Mouse (Mus musculus): Measurements from ENCODE around the gene Klf3. TPM values are rescaled to one million over a fixed set of nuclear protein-coding genes. Genes with fewer than 3 reads are reported as not detected.

The Klf3 gene
- total and polyA plus RNA-seq, 3 experiments: 20.1 to 170 (median 147) TPM

DNA sequence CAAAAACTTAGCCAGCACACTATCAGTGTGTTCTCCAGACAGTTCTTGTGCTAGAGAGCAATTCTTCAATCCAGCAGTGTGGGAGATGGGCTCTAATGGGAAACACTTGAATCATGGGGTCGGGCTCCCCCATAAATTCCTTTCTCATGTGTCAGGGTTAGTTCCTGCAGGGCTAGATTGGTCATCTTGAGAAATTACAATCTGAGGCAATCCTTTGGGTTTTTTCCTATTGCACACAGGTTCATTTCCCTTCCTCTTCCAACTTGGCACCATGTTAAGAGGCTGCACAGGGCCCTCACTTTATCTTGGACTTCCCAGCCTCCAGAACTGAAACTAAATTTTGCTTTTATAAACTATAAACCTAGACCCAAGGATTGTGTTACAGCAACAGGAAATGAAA, 31.0 kb downstream of the Klf3 start:
- TF ChIP-seq GATA2 (IDR thresholded peaks at IDR 0.05; ENCODE audit: borderline replicate concordance, low read depth, low read length) (no peak), POLR2AphosphoS5 (IDR thresholded peaks at IDR 0.05; ENCODE audit: insufficient replicate concordance, low read depth, low read length) (no peak), TAL1 (conservative IDR thresholded peaks at IDR 0.05; ENCODE audit: low read depth, low read length) (no peak), GATA1 (IDR thresholded peaks at IDR 0.05; ENCODE audit: borderline replicate concordance, low read length) (no peak)
- peaks cover 24% of the 10 kb centered on the region for H3K36me3 ChIP-seq (replicated peaks)
- H3K9me3 ChIP-seq (replicated peaks): no peaks in the 10 kb centered on the region
- H3K4me1 ChIP-seq (ENCODE audit: insufficient read depth, low read depth, low read length): peaks cover 4% of the 10 kb centered on the region; the same call in 1 of the 2 replicates
- no peak for DNase-seq (ENCODE audit: low spot score)
- no peak overlapping the region for H3K4me3 ChIP-seq (ENCODE audit: low read depth, low read length)
- ATAC-seq (ENCODE audit: extremely low read depth, insufficient number of reproducible peaks, low FRiP score, poor library complexity, severe bottlenecking): no peak
- no peaks in the 10 kb centered on the region; the same call in 1 of the 2 replicates for H3K27me3 ChIP-seq (ENCODE audit: insufficient read depth, low read length)

DNA sequence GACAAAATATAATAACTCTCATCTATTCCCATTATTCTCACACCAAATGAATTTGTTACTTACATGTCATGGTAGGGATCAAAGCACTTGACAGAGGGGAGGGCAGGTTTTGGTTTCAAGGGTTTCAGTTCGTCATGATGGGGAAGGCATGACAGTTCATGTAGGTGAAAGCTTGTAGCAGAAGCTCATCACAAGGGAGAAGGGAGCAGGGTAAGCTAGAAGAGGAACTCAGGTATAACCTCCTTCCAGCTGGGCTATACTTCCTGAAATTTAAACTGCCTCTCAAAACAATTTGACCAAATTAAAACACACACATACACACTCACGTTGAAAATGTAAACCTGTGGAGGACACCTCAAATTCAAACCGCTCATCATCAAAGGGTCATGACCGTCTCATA, 32.1 kb downstream of the Klf3 start:
- Histone ChIP-seq H3K27me3 (ENCODE audit: insufficient read depth, low read length) (no peaks in the 10 kb centered on the region; the same call in none of the 2 replicates), H3K4me1 (ENCODE audit: insufficient read depth, low read depth, low read length) (no peaks in the 10 kb centered on the region), H3K4me3 (ENCODE audit: low read depth, low read length) (no peak overlapping the region), H3K36me3 (replicated peaks) (peaks cover 14% of the 10 kb centered on the region), H3K9me3 (replicated peaks) (no peaks in the 10 kb centered on the region)
- DNase-seq (ENCODE audit: low spot score): no peak
- ATAC-seq (ENCODE audit: extremely low read depth, insufficient number of reproducible peaks, low FRiP score, poor library complexity, severe bottlenecking): no peak
- no peak for TF ChIP-seq CTCF (IDR thresholded peaks at IDR 0.05; ENCODE audit: low read depth, low read length)
- no peak for TF ChIP-seq TAL1 (conservative IDR thresholded peaks at IDR 0.05; ENCODE audit: low read depth, low read length)
- no peak for TF ChIP-seq POLR2AphosphoS5 (IDR thresholded peaks at IDR 0.05; ENCODE audit: insufficient replicate concordance, low read depth, low read length)
- no peak for TF ChIP-seq GATA1 (IDR thresholded peaks at IDR 0.05; ENCODE audit: borderline replicate concordance, low read length)
- TF ChIP-seq GATA2 (IDR thresholded peaks at IDR 0.05; ENCODE audit: borderline replicate concordance, low read depth, low read length): no peak

DNA sequence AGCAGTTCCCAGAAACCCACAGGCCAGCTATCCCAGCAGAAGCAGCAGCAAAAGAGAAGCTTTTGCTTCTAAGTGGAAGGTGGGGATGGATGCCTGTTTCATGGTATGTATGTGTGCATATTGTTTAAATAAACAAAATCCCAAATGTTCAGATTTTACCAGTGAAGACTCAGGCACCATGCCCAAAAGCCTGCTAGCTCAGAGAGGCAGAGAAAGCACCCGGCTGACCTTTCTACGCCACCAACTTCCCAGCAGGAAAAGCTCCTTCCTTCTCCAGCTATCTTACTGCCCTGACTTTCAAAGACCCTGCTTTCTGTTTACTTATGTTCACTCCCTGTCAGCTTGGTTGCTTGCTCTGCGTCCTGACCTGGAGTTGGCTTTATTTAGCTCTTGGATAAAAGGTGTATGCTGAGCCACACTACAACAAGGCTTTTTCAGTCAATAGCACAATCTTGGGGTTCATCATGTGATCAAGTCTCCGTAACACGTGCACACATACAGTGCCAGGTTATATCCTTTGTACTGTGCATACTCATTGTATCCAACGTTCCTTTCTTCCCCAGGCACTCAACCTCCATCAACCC, 35.9 kb downstream of the Klf3 start:
- DNase-seq (ENCODE audit: low spot score): no peak
- ATAC-seq (ENCODE audit: extremely low read depth, insufficient number of reproducible peaks, low FRiP score, poor library complexity, severe bottlenecking): no peak
- Histone ChIP-seq H3K27me3 (ENCODE audit: insufficient read depth, low read length) (peaks cover 7% of the 10 kb centered on the region), H3K36me3 (replicated peaks) (no peaks in the 10 kb centered on the region), H3K4me3 (ENCODE audit: low read depth, low read length) (no peak overlapping the region), H3K9me3 (replicated peaks) (0 out of 2 replicates have a peak, but pooled peaks cover 2% of the 10 kb centered on the region), H3K4me1 (ENCODE audit: insufficient read depth, low read depth, low read length) (no peaks in the 10 kb centered on the region; the same call in 1 of the 2 replicates)
- TF ChIP-seq GATA2 (IDR thresholded peaks at IDR 0.05; ENCODE audit: borderline replicate concordance, low read depth, low read length) (no peak), GATA1 (IDR thresholded peaks at IDR 0.05; ENCODE audit: borderline replicate concordance, low read length) (no peak)

DNA sequence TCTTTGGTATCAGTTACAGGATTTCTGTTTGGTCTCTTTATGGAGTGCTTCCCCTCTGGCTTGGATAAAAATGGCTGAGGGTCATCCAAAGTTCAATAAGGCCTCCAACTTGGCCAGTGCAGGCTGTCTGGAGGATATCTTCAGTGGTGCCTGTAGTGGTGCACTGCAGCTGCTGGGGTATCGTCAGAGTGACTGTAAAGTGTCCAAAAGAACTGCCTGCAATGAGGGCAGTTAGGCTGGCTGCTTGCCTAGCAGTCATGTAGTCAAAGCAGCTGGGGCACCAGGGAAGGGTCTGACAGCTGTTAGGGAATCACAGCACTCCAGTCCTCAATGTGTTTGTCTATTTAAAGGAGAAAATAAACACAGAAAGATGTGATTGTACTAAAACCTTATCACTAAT, 36.9 kb downstream of the Klf3 start:
- H3K36me3 ChIP-seq (replicated peaks): no peaks in the 10 kb centered on the region
- no peaks in the 10 kb centered on the region; the same call in 1 of the 2 replicates for H3K4me1 ChIP-seq (ENCODE audit: insufficient read depth, low read depth, low read length)
- no peak for DNase-seq (ENCODE audit: low spot score)
- ATAC-seq (ENCODE audit: extremely low read depth, insufficient number of reproducible peaks, low FRiP score, poor library complexity, severe bottlenecking): no peak
- H3K9me3 ChIP-seq (replicated peaks): 0 out of 2 replicates have a peak, but pooled peaks cover 2% of the 10 kb centered on the region
- no peak overlapping the region for H3K4me3 ChIP-seq (ENCODE audit: low read depth, low read length)
- H3K27me3 ChIP-seq (ENCODE audit: insufficient read depth, low read length): peaks cover 7% of the 10 kb centered on the region
- TF ChIP-seq CTCF (IDR thresholded peaks at IDR 0.05; ENCODE audit: low read depth, low read length): no peak
- TF ChIP-seq GATA2 (IDR thresholded peaks at IDR 0.05; ENCODE audit: borderline replicate concordance, low read depth, low read length): no peak
- TF ChIP-seq POLR2AphosphoS5 (IDR thresholded peaks at IDR 0.05; ENCODE audit: insufficient replicate concordance, low read depth, low read length): no peak
- TF ChIP-seq TAL1 (conservative IDR thresholded peaks at IDR 0.05; ENCODE audit: low read depth, low read length): no peak
- no peak for TF ChIP-seq GATA1 (IDR thresholded peaks at IDR 0.05; ENCODE audit: borderline replicate concordance, low read length)

DNA sequence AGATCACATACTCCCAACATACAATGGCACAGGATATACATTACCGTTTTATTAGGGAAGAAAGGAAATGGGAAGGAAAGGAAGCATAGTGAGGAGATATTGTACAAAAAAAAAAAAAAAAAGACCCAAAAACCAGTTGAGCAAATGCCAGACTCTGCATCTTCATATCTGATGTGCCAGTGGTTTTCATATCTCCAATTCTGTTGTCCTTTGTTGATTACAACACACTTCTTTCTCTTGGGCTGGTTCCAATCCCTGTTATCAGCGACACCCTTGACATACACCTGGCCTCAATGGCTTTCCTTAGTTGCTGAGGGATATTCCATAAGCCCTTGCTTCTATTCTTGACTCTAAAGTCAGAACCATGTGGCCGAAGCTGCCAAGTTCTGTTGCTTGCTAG, 41.4 kb downstream of the Klf3 start:
- ATAC-seq (ENCODE audit: extremely low read depth, insufficient number of reproducible peaks, low FRiP score, poor library complexity, severe bottlenecking) (no peak), DNase-seq (ENCODE audit: low spot score) (no peak)
- Histone ChIP-seq H3K4me1 (ENCODE audit: insufficient read depth, low read depth, low read length) (no peaks in the 10 kb centered on the region; the same call in 1 of the 2 replicates), H3K9me3 (replicated peaks) (0 out of 2 replicates have a peak, but pooled peaks cover 2% of the 10 kb centered on the region), H3K4me3 (ENCODE audit: low read depth, low read length) (no peak overlapping the region), H3K36me3 (replicated peaks) (no peaks in the 10 kb centered on the region), H3K27me3 (ENCODE audit: insufficient read depth, low read length) (peaks cover 8% of the 10 kb centered on the region)
- TF ChIP-seq TAL1 (conservative IDR thresholded peaks at IDR 0.05; ENCODE audit: low read depth, low read length) (no peak), GATA1 (IDR thresholded peaks at IDR 0.05; ENCODE audit: borderline replicate concordance, low read length) (no peak), POLR2AphosphoS5 (IDR thresholded peaks at IDR 0.05; ENCODE audit: insufficient replicate concordance, low read depth, low read length) (no peak), GATA2 (IDR thresholded peaks at IDR 0.05; ENCODE audit: borderline replicate concordance, low read depth, low read length) (no peak), CTCF (IDR thresholded peaks at IDR 0.05; ENCODE audit: low read depth, low read length) (no peak)

DNA sequence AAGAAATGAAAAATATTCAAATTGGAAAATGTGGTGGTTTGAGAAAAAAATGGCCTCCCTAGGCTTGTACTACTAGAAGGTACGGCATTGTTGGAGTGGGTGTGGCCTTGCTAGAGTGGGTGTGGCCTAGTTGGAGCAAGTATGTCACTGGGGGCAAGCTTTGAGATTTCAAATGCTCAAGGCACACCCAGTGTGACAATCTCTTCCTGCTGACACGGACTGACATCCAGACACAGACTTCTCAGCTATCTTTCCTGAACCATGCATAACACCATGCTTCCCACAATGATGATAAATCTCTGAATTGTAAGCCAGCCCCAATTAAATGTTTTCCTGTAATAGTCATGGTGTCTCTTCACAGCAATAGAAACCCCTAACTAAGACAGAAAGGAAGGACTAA, 44.1 kb downstream of the Klf3 start:
- TF ChIP-seq TAL1 (conservative IDR thresholded peaks at IDR 0.05; ENCODE audit: low read depth, low read length) (no peak), GATA1 (IDR thresholded peaks at IDR 0.05; ENCODE audit: borderline replicate concordance, low read length) (no peak), POLR2AphosphoS5 (IDR thresholded peaks at IDR 0.05; ENCODE audit: insufficient replicate concordance, low read depth, low read length) (no peak), GATA2 (IDR thresholded peaks at IDR 0.05; ENCODE audit: borderline replicate concordance, low read depth, low read length) (no peak), CTCF (IDR thresholded peaks at IDR 0.05; ENCODE audit: low read depth, low read length) (no peak)
- Histone ChIP-seq H3K4me3 (ENCODE audit: low read depth, low read length) (no peak overlapping the region), H3K36me3 (replicated peaks) (no peaks in the 10 kb centered on the region), H3K27me3 (ENCODE audit: insufficient read depth, low read length) (peaks cover 7% of the 10 kb centered on the region), H3K9me3 (replicated peaks) (0 out of 2 replicates have a peak, but pooled peaks cover 2% of the 10 kb centered on the region), H3K4me1 (ENCODE audit: insufficient read depth, low read depth, low read length) (no peaks in the 10 kb centered on the region; the same call in 1 of the 2 replicates)
- DNase-seq (ENCODE audit: low spot score): no peak
- no peak for ATAC-seq (ENCODE audit: extremely low read depth, insufficient number of reproducible peaks, low FRiP score, poor library complexity, severe bottlenecking)

Measured in G1E (cell line).